Mouse (Mus musculus) CH12.LX (cell line): Measurements from ENCODE around the gene Crtc1. TPM values are rescaled to one million over a fixed set of nuclear protein-coding genes. Genes with fewer than 3 reads are reported as not detected.
A peak's percentile ranks its signal among the peaks of the same experiment; 100 is the strongest.

Source experiments
- DNase-seq: peaks from one replicate; pipeline ENCODE4 v3.0.0-alpha.2; 2013; ENCODE audit errors: extremely low read depth
- H3K27ac ChIP-seq: 2 replicates; pipeline ENCODE4 v1.5.1; 2012; ENCODE audit warnings: low read depth, mild to moderate bottlenecking, control low read depth, moderate library complexity; ENCODE audit not compliant: insufficient read depth
- H3K27me3 ChIP-seq: replicated peaks from 2 replicates; pipeline ENCODE3; 2012; ENCODE audit warnings: inconsistent platforms
- H3K36me3 ChIP-seq, 2 experiments: replicated peaks in 1 of 2; 2 replicates each; pipeline versions ENCODE3 to v1.6.1; 2012; ENCODE audit warnings: inconsistent platforms in 1 of 2, low read length in 1 of 2, mild to moderate bottlenecking in 1 of 2, mixed read lengths in 1 of 2, moderate library complexity in 1 of 2; ENCODE audit not compliant: control insufficient read depth in 1 of 2, insufficient read depth in 1 of 2
- H3K4me1 ChIP-seq, 2 experiments: 2 replicates each; pipeline ENCODE4 v1.6.1; 2012; ENCODE audit warnings: inconsistent platforms in 1 of 2, moderate library complexity in 1 of 2; ENCODE audit not compliant: insufficient read depth in 2 of 2, control insufficient read depth in 1 of 2
- H3K4me2 ChIP-seq: 2 replicates; pipeline ENCODE4 v1.6.1; 2012; ENCODE audit warnings: low read depth, mild to moderate bottlenecking, control low read depth; ENCODE audit not compliant: poor library complexity, insufficient read depth, severe bottlenecking
- H3K4me3 ChIP-seq, 3 experiments: fragments of 150-350 bp in 1 of 3; sonication (generic) in 1 of 3; replicated peaks in 1 of 3; 2 replicates each; pipeline versions ENCODE3 to v1.5.1; 2011 to 2012; ENCODE audit warnings: low read depth in 2 of 3, low read length in 2 of 3, mild to moderate bottlenecking in 2 of 3, moderate library complexity in 2 of 3, control low read depth in 1 of 3, improper control_type of control experiment in 1 of 3, inconsistent platforms in 1 of 3, mixed read lengths in 1 of 3; ENCODE audit not compliant: poor library complexity in 1 of 3
- H3K79me2 ChIP-seq: replicated peaks from 2 replicates; pipeline ENCODE4 v1.6.1; 2012; ENCODE audit warnings: mild to moderate bottlenecking, moderate library complexity; ENCODE audit not compliant: control insufficient read depth, poor library complexity, insufficient read depth, severe bottlenecking; ENCODE audit errors: extremely low read depth
- H3K9ac ChIP-seq: 2 replicates; pipeline ENCODE4 v1.6.1; 2012; ENCODE audit warnings: low read depth, mild to moderate bottlenecking, control low read depth, moderate library complexity; ENCODE audit not compliant: insufficient read depth
- H3K9me3 ChIP-seq: replicated peaks from 2 replicates; pipeline ENCODE3; 2012; ENCODE audit warnings: low read length, inconsistent platforms, mixed read lengths
- BHLHE40 ChIP-seq: IDR thresholded peaks from 2 replicates; pipeline ENCODE4 v1.6.1; 2011; ENCODE audit warnings: mild to moderate bottlenecking, low read depth, low read length, improper control_type of control experiment
- CTCF ChIP-seq, 2 experiments: IDR thresholded peaks in 1 of 2; conservative IDR thresholded peaks in 1 of 2; 2 replicates each; pipeline ENCODE4 v1.5.1; 2011 to 2012; ENCODE audit warnings: low read depth in 2 of 2, low read length in 2 of 2, improper control_type of control experiment in 1 of 2, inconsistent platforms in 1 of 2, mild to moderate bottlenecking in 1 of 2, moderate library complexity in 1 of 2
- ETS1 ChIP-seq: conservative IDR thresholded peaks from 2 replicates; pipeline ENCODE4 v1.6.1; 2012; ENCODE audit warnings: low read depth, mild to moderate bottlenecking, inconsistent platforms, low read length, improper control_type of control experiment, moderate library complexity
- GABPA ChIP-seq: IDR thresholded peaks from 2 replicates; pipeline ENCODE4 v1.6.1; 2012; ENCODE audit warnings: low read depth, low read length, improper control_type of control experiment, inconsistent platforms; ENCODE audit not compliant: insufficient replicate concordance
- IRF4 ChIP-seq: IDR thresholded peaks from 2 replicates; pipeline ENCODE4 v1.6.1; 2014; ENCODE audit warnings: low read depth, mild to moderate bottlenecking, inconsistent platforms, low read length, improper control_type of control experiment
- MAFK ChIP-seq: IDR thresholded peaks from 2 replicates; pipeline ENCODE4 v1.6.1; 2011; ENCODE audit warnings: low read length, improper control_type of control experiment; ENCODE audit not compliant: insufficient replicate concordance
- MAX ChIP-seq: IDR thresholded peaks from 2 replicates; pipeline ENCODE4 v1.6.1; 2011; ENCODE audit warnings: low read length, improper control_type of control experiment
- MAZ ChIP-seq: IDR thresholded peaks from 2 replicates; pipeline ENCODE4 v1.6.1; 2012; ENCODE audit warnings: low read depth, mild to moderate bottlenecking, inconsistent platforms, low read length, improper control_type of control experiment, moderate library complexity
- MEF2A ChIP-seq: IDR thresholded peaks from 2 replicates; pipeline ENCODE4 v1.6.1; 2014; ENCODE audit warnings: low read depth, mild to moderate bottlenecking, inconsistent platforms, low read length, improper control_type of control experiment, borderline replicate concordance
- NRF1 ChIP-seq: IDR thresholded peaks from 2 replicates; pipeline ENCODE4 v1.6.1; 2014; ENCODE audit warnings: low read depth, mild to moderate bottlenecking, inconsistent platforms, low read length, improper control_type of control experiment, moderate library complexity
- SIN3A ChIP-seq: IDR thresholded peaks from 2 replicates; pipeline ENCODE4 v1.6.1; 2012; ENCODE audit warnings: low read length, improper control_type of control experiment, inconsistent platforms
- TBP ChIP-seq: conservative IDR thresholded peaks from 2 replicates; pipeline ENCODE4 v1.6.1; 2011; ENCODE audit warnings: low read depth, low read length, improper control_type of control experiment
- TCF12 ChIP-seq: IDR thresholded peaks from 2 replicates; pipeline ENCODE4 v1.6.1; 2014; ENCODE audit warnings: low read depth, mild to moderate bottlenecking, inconsistent platforms, low read length, improper control_type of control experiment
- ZNF384 ChIP-seq: IDR thresholded peaks from 2 replicates; pipeline ENCODE4 v1.6.1; 2012; ENCODE audit warnings: low read depth, low read length, improper control_type of control experiment, inconsistent platforms
- dilution Hi-C: fragments of 300-500 bp; cut with MboI; formaldehyde crosslinking; loops from 2 replicates; pipeline ENCODE4 v1.14.3; 2020; ENCODE audit warnings: low sequenced_read_pairs; ENCODE audit not compliant: extremely low pct_unique_long_range_greater_than_20kb, extremely low pct_ligation_motif_present
- in situ Hi-C: fragments of 300-500 bp; cut with MboI; formaldehyde crosslinking; loops from 3 replicates; pipeline ENCODE4 v1.14.3; 2019; ENCODE audit warnings: low sequenced_read_pairs, low pct_ligation_motif_present, low pct_unique_long_range_greater_than_20kb, mixed read lengths
- polyA plus RNA-seq: library from polyadenylated mRNA; unstranded; fragments of >175 nt; gene quantifications from 2 replicates; pipeline ENCODE4 v1.2.1, GENCODE M21; 2012; ENCODE audit warnings: low read depth; ENCODE audit not compliant: insufficient read length
- total RNA-seq, 2 experiments: library from RNA; depleted of rRNA; stranded (reverse); fragments of 300-350 nt in 1 of 2; fragments of >200 nt in 1 of 2; gene quantifications; 2 replicates each; pipeline ENCODE4 v1.2.3; 2012 to 2014

Gene Crtc1
- total and polyA plus RNA-seq, 3 experiments, result 2.0 to 8.6 (median 2.2) TPM

- no peak for TF ChIP-seq MAX
- no peak for TF ChIP-seq ETS1
- no peak for TF ChIP-seq MAFK
- no peak for TF ChIP-seq GABPA
- peak in 1 of 2 experiments; percentile 36; a peak in 2 of 4 replicates for TF ChIP-seq CTCF (conservative IDR thresholded peaks at IDR 0.05 in 1 of 2, IDR thresholded peaks at IDR 0.05 in 1 of 2; ENCODE audit: low read depth in 2 of 2, low read length in 2 of 2)
- TF ChIP-seq TBP, result no peak
- TF ChIP-seq IRF4, result no peak
- no peak for TF ChIP-seq MEF2A
- Histone ChIP-seq H3K27me3 (no peaks in the 10 kb centered on the region), H3K36me3 (peaks cover 0 to 51% of the 10 kb centered on the region in 2 experiments), H3K4me1 (peaks cover 2 to 39% of the 10 kb centered on the region in 2 experiments; a peak in 3 of 4 replicates), H3K4me3 (no peak overlapping the region), H3K4me2 (no peak overlapping the region), H3K27ac (no peak overlapping the region), H3K9ac (no peak overlapping the region), H3K9me3 (peaks cover 5% of the 10 kb centered on the region), H3K79me2 (no peaks in the 10 kb centered on the region)
- DNase-seq, result no peak
- in situ Hi-C loops (no loop called here), dilution Hi-C loops (no loop called here)
These were observed 35.2 kb downstream of the Crtc1 start for GRCm38 (mm10) chr8:70404212-70404611.

GRCm38 (mm10) chr8:70397611-70398563 is 41.5 kb downstream of the Crtc1 start:
- dilution Hi-C loops, result no loop called here
- Histone ChIP-seq H3K9ac (no peak overlapping the region), H3K36me3 (peaks cover 0 to 50% of the 10 kb centered on the region in 2 experiments), H3K4me3 (no peak overlapping the region), H3K27me3 (no peaks in the 10 kb centered on the region), H3K4me2 (no peak overlapping the region), H3K27ac (no peak overlapping the region), H3K4me1 (no peaks in the 10 kb centered on the region), H3K79me2 (no peaks in the 10 kb centered on the region), H3K9me3 (no peaks in the 10 kb centered on the region)
- in situ Hi-C loops, result no loop called here
- TF ChIP-seq NRF1 (no peak), SIN3A (no peak), GABPA (no peak), TCF12 (no peak), BHLHE40 (no peak), MAZ (no peak), MAFK (no peak), ETS1 (no peak), ZNF384 (no peak)
- no peak for DNase-seq
